Mouse (Mus musculus): ENCODE results near the gene Msantd3.

Msantd3 gene

GRCm38 (mm10) chr4:48539841-48540575 is at the start of gene Msantd3:
Msantd3 (plus strand) TSS chr4:48539935.
- no peak for DNase-seq (ENCODE audit: low spot score in 2 of 2)

- no peak for DNase-seq (ENCODE audit: low spot score in 2 of 2)
Observed at GRCm38 (mm10) chr4:48491290-48491743, 48.4 kb upstream of the Msantd3 start.

GRCm38 (mm10) chr4:48492510-48492909 is 47.2 kb upstream of the Msantd3 start:
- DNase-seq (ENCODE audit: low spot score in 2 of 2) = no peak

- no peak for DNase-seq (ENCODE audit: low spot score in 2 of 2)
Observed at GRCm38 (mm10) chr4:48510861-48511260, 28.9 kb upstream of the Msantd3 start.

DNA sequence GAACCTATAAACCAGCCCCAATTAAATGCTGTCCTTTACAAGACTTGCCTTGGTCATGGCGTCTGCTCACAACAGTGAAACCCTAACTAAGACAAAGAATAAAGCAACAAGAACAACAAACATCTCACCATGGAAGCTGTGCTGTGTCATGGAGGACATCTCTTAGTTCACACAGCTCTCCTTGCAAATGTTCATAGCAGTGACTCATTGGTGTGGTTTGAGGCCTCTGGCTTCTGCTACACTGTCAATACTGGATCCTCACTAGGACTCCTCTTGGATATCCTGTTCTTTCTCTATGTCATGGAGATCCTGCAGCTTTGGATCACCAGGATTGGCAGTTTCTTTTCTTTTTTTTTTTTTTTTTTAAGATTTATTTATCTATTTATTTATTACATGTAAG is 10.2 kb upstream of the Msantd3 start:
- no peak for DNase-seq (ENCODE audit: low spot score in 2 of 2)

DNA sequence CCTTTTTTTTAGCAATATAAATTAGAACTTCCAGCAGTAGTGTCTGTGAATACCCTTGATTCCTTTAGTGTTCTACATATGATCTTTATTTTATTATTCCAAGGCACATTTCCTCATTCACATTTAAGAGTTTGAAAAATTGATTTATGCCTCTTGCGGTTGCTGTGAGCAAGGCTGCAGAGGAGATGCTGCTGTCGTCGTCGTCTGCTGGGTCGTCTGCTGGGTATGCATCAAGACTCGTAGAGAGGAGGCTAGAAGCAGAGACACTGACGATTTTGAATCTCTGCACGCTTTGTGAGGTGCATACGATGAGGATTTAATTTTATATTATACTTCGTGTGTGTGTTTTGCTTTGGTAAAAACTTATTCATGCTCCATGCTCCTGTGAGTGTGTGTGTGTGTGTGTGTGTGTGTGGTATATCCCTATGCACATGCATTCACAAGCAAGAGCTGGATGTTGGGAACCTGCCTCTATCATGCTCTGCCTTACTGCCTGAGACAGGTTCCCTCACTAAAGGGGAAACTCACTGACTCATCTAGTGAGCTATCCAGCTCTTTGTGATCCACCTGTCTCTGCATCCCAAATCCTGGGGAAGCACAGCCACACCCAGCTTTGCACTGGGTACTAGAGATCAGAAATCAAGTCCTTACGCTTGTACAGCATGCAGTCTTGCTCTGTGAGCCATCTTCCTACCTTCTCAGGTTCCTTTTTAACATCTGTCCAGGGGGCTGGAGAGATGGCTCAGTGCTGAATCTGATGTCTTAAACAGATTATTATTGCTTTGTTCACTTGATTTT is 7.7 kb upstream of the Msantd3 start:
- no peak for DNase-seq (ENCODE audit: low spot score in 2 of 2)

DNA sequence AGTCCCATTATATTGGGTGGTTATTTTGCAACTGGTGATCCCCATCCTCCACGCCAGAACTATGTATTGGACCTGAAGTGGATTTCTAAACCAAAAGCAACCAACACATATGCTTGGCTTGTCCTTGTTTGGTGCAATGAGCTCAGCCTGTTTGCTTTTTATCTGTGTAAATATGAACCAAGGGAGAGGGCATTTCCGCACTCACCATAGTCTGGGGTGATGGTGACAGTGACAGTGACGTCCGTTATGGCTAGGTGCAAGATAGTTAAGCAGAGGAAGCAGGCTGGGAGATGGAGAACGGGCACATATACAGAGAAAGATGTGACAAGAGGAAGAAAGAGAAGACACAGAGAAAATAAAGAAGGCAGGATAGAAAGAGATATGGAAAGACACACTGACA is 3.5 kb upstream of the Msantd3 start:
- DNase-seq (ENCODE audit: low spot score in 2 of 2) = no peak

GRCm38 (mm10) chr4:48537024-48537423 is 2.7 kb upstream of the Msantd3 start:
- no peak for DNase-seq (ENCODE audit: low spot score in 2 of 2)

GRCm38 (mm10) chr4:48538581-48538980 is 1.2 kb upstream of the Msantd3 start:
- DNase-seq (ENCODE audit: low spot score in 2 of 2) = no peak

- DNase-seq (ENCODE audit: low spot score in 2 of 2) = no peak
Observed at GRCm38 (mm10) chr4:48540576-48541111, 909 bp downstream of the Msantd3 start.

GRCm38 (mm10) chr4:48541526-48542250 is 2.0 kb downstream of the Msantd3 start:
- no peak for DNase-seq (ENCODE audit: low spot score in 2 of 2)

DNA sequence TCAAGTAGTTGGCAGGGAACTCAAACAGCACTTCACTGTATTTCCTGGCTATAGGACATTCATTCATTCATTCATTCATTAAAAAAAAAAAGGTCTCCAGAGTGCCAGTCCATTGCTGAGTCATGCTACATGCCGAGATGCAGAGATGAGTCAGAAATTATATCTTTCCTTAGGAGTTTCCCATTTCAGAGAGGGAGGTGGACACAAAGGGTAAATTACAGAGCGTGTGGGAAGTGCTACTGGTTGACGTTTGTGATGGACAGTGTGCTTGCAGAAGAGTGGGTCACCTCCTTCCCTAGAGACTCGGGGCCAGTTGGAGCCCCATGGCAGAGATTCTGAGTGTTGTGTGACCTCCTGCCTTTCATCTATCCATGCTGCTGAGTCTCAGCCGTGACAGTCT is 2.6 kb downstream of the Msantd3 start:
- no peak for DNase-seq (ENCODE audit: low spot score in 2 of 2)

- no peak for DNase-seq (ENCODE audit: low spot score in 2 of 2)
Observed at GRCm38 (mm10) chr4:48543071-48543865, 3.5 kb downstream of the Msantd3 start.

GRCm38 (mm10) chr4:48544141-48544540 is 4.4 kb downstream of the Msantd3 start:
- DNase-seq (ENCODE audit: low spot score in 2 of 2) = no peak

DNA sequence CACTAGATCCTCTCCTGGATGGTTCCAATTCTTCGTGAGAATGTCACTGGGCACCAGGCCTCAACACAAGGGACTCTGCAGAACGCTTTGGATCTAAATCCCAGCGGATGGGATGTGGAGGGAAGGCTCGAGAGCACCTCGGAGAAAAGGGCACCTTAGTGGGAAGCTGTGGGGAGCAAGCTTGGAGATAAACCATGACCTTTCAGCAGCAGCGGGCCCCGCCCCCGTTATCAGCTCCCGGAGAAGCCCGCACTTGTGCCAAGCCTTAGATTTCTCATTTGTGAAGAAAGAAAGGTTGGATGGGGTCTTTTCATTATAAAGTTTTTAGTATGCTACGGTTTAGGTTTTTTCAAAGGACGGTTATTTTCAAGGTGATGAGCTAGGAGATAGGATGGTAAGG is 6.2 kb downstream of the Msantd3 start:
- no peak for DNase-seq (ENCODE audit: low spot score in 2 of 2)

- no peak for DNase-seq (ENCODE audit: low spot score in 2 of 2)
Observed at GRCm38 (mm10) chr4:48546568-48547496, 7.1 kb downstream of the Msantd3 start.

DNA sequence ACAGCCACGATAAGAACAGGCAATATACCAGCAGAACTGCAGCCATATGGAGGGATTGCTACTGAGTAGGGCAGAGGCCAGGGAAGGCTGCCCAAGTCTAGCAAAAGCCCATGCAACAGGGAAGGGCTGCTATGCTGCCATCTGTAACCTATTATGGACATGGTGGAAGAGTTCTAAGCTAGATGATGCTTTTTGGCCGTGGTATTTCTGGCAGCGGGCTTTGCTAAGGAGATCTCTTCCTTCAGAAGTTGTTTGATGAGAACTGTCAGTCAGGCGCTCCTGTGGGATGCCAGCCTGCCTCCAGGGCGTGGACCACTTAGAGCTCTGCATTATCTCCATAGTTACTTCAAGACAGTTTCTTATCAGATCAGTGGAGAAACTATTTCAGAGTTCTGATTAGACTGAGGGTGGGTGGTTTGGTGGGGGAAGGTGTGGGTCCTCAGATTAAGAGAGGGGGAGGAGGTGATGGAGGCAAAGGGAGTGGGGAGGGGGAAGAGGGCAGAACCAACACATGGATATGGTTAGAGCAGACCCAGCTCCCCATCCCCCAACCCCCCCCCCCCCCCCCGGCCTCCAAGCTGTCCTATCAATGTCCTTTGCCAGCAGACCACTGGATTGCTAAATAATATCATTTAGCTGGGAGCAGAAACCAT is 8.8 kb downstream of the Msantd3 start:
- no peak for DNase-seq (ENCODE audit: low spot score in 2 of 2)

DNA sequence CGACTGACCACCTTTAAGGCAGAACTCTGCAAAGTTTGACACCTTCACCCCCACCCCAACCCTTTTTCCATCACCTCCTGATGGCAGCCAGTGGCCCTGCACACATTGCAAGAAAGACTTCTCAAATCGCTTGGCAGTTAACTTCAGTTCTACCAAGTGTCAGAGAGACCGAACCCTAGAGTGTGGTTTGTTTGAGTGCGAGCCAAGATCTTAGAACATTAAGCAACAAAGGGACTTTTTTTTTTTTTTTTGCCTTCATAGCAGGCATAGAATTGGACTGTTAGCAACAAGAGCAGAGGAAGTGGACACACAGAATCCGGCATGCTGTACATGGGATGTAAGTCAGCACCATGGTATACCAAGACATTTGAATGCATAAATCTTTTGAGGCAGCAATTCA is 9.9 kb downstream of the Msantd3 start:
- DNase-seq (ENCODE audit: low spot score in 2 of 2) = no peak

DNA sequence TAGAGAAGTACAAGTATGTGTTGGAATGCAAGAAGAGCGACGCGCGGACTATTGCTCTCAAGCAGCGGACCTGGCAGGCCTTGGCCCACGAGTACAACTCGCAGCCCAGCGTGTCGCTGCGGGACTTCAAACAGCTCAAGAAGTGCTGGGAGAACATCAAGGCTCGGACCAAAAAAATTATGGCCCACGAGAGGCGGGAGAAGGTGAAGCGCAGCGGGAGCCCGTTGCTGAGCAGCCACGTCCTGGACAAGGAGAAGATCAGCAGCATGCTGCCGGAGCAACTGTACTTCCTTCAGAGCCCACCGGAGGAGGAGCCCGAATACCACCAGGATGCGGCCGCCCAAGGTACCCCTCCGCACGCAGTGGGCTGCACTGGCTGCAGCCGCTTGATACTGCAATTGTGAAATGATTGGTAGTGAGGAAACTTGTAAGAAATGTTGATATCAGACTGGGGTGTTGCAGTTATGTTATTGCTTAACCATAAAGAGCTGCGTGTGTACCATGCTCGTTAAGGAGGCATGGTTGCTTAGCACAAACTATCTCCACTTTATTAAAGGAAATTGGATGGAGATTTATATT is 12.8 kb downstream of the Msantd3 start:
- DNase-seq (ENCODE audit: low spot score in 2 of 2) = no peak
